Mouse (Mus musculus): ENCODE data around the gene Pilrb1. TPM values are rescaled to one million over a fixed set of nuclear protein-coding genes. Genes with fewer than 3 reads are reported as not detected.

Pilrb1 gene
- total and polyA plus RNA-seq, 2 experiments from 2014 or later, result not detected

GRCm38 (mm10) chr5:137808316-137808715, 49.6 kb downstream of the Pilrb1 start:
- DNase-seq (ENCODE audit: low spot score) (no peak), ATAC-seq (no peak)
- no peak for TF ChIP-seq CTCF (IDR thresholded peaks at IDR 0.05; ENCODE audit: low read depth)
- H3K27me3 ChIP-seq (ENCODE audit: insufficient read depth, low read length), result no peaks in the 10 kb centered on the region
- H3K9me3 ChIP-seq (ENCODE audit: low read length), result no peaks in the 10 kb centered on the region
- no peak overlapping the region for H3K4me3 ChIP-seq (ENCODE audit: low read length)
- H3K27ac ChIP-seq, result no peak overlapping the region
- WGBS, result 89% methylated on average over 5 of the region's 5 CpGs
- H3K4me1 ChIP-seq (ENCODE audit: insufficient read depth, low read length), result no peaks in the 10 kb centered on the region
- H3K9ac ChIP-seq (replicated peaks; ENCODE audit: low read length), result no peak overlapping the region
- H3K4me2 ChIP-seq (ENCODE audit: low read depth, low read length), result no peak overlapping the region
- no peaks in the 10 kb centered on the region for H3K36me3 ChIP-seq (ENCODE audit: insufficient read depth, low read length)

- no peak for DNase-seq (ENCODE audit: low spot score)
- no peak for TF ChIP-seq CTCF (IDR thresholded peaks at IDR 0.05; ENCODE audit: low read depth)
These were observed 51.7 kb downstream of the Pilrb1 start for GRCm38 (mm10) chr5:137806158-137806557.

More at GRCm38 (mm10) chr5:137806158-137806557, 51.7 kb downstream of the Pilrb1 start:
- H3K27me3 ChIP-seq (ENCODE audit: insufficient read depth, low read length), result no peaks in the 10 kb centered on the region
- H3K4me3 ChIP-seq (ENCODE audit: low read length), result no peak overlapping the region
- H3K4me1 ChIP-seq (ENCODE audit: insufficient read depth, low read length), result no peaks in the 10 kb centered on the region
- H3K36me3 ChIP-seq (ENCODE audit: insufficient read depth, low read length), result no peaks in the 10 kb centered on the region
- no peak for ATAC-seq
- 86% methylated on average over 1 of the region's 1 CpGs for WGBS
- no peaks in the 10 kb centered on the region for H3K9me3 ChIP-seq (ENCODE audit: low read length)
- no peak overlapping the region for H3K9ac ChIP-seq (replicated peaks; ENCODE audit: low read length)
- H3K27ac ChIP-seq, result no peak overlapping the region
- H3K4me2 ChIP-seq (ENCODE audit: low read depth, low read length), result no peak overlapping the region

Other genes starting within 250 kb of the Pilrb1 start
- gene Pcolce, start 244.3 kb downstream of the Pilrb1 start, total RNA-seq (2014; rRNA removed), result 22.3 and 26.2 TPM in 2 replicates
- gene Pcolce, start 244.3 kb downstream of the Pilrb1 start, polyA plus RNA-seq (2015; fragmentation: Nextera tagmentation; extraction: Ambion mirVana), result 21.5 and 22.0 TPM in 2 replicates
- gene Fbxo24, start 229.1 kb downstream of the Pilrb1 start, total RNA-seq (2014; rRNA removed), result 0.25 and 0.26 TPM in 2 replicates
- gene Fbxo24, start 229.1 kb downstream of the Pilrb1 start, polyA plus RNA-seq (2015; fragmentation: Nextera tagmentation; extraction: Ambion mirVana), result 0.18 TPM in 1 of 2 replicates, not detected in the other
- 9.6 and 10.4 TPM in 2 replicates for gene Lrch4, start 229.0 kb downstream of the Pilrb1 start, total RNA-seq (2014; rRNA removed)
- gene Lrch4, start 229.0 kb downstream of the Pilrb1 start, polyA plus RNA-seq (2015; fragmentation: Nextera tagmentation; extraction: Ambion mirVana), result 12.3 and 14.6 TPM in 2 replicates
- gene Gm20605, start 228.9 kb downstream of the Pilrb1 start, total RNA-seq (2014; rRNA removed), result 3.4 and 4.1 TPM in 2 replicates
- 4.1 and 5.3 TPM in 2 replicates for gene Gm20605, start 228.9 kb downstream of the Pilrb1 start, polyA plus RNA-seq (2015; fragmentation: Nextera tagmentation; extraction: Ambion mirVana)
- gene Sap25, start 216.8 kb downstream of the Pilrb1 start, total RNA-seq (2014; rRNA removed), result 0.97 and 5.2 TPM in 2 replicates
- gene Sap25, start 216.8 kb downstream of the Pilrb1 start, polyA plus RNA-seq (2015; fragmentation: Nextera tagmentation; extraction: Ambion mirVana), result 2.9 and 3.7 TPM in 2 replicates
- gene Irs3, start 212.4 kb downstream of the Pilrb1 start, total RNA-seq (2014; rRNA removed), result 0.40 and 1.4 TPM in 2 replicates
- 0.36 and 0.39 TPM in 2 replicates for gene Irs3, start 212.4 kb downstream of the Pilrb1 start, polyA plus RNA-seq (2015; fragmentation: Nextera tagmentation; extraction: Ambion mirVana)
- 18.7 and 27.0 TPM in 2 replicates for gene Agfg2, start 173.4 kb downstream of the Pilrb1 start, total RNA-seq (2014; rRNA removed)
- 16.4 and 17.5 TPM in 2 replicates for gene Agfg2, start 173.4 kb downstream of the Pilrb1 start, polyA plus RNA-seq (2015; fragmentation: Nextera tagmentation; extraction: Ambion mirVana)
- 192 and 215 TPM in 2 replicates for gene Nyap1, start 116.5 kb downstream of the Pilrb1 start, total RNA-seq (2014; rRNA removed)
- 30.0 and 33.2 TPM in 2 replicates for gene Nyap1, start 116.5 kb downstream of the Pilrb1 start, polyA plus RNA-seq (2015; fragmentation: Nextera tagmentation; extraction: Ambion mirVana)
- 383 and 444 TPM in 2 replicates for gene Tsc22d4, start 112.4 kb downstream of the Pilrb1 start, total RNA-seq (2014; rRNA removed)
- gene Tsc22d4, start 112.4 kb downstream of the Pilrb1 start, polyA plus RNA-seq (2015; fragmentation: Nextera tagmentation; extraction: Ambion mirVana), result 251 and 270 TPM in 2 replicates
- gene Ppp1r35, start 79.3 kb downstream of the Pilrb1 start, total RNA-seq (2014; rRNA removed), result 52.8 and 67.0 TPM in 2 replicates
- 35.5 and 37.1 TPM in 2 replicates for gene Ppp1r35, start 79.3 kb downstream of the Pilrb1 start, polyA plus RNA-seq (2015; fragmentation: Nextera tagmentation; extraction: Ambion mirVana)
- 40.3 and 49.2 TPM in 2 replicates for gene Mepce, start 70.5 kb downstream of the Pilrb1 start, total RNA-seq (2014; rRNA removed)
- 16.8 and 17.1 TPM in 2 replicates for gene Mepce, start 70.5 kb downstream of the Pilrb1 start, polyA plus RNA-seq (2015; fragmentation: Nextera tagmentation; extraction: Ambion mirVana)
- gene Zcwpw1, start 70.3 kb downstream of the Pilrb1 start, total RNA-seq (2014; rRNA removed), result 3.8 and 4.9 TPM in 2 replicates
- gene Zcwpw1, start 70.3 kb downstream of the Pilrb1 start, polyA plus RNA-seq (2015; fragmentation: Nextera tagmentation; extraction: Ambion mirVana), result 11.4 TPM in 2 replicates
- 0.07 and 0.47 TPM in 2 replicates for gene Pilra, start 21.8 kb downstream of the Pilrb1 start, total RNA-seq (2014; rRNA removed)
- gene Pilra, start 21.8 kb downstream of the Pilrb1 start, polyA plus RNA-seq (2015; fragmentation: Nextera tagmentation; extraction: Ambion mirVana), result 0.43 and 0.46 TPM in 2 replicates
- not detected in 2 replicates for gene Pilrb2, start 13.7 kb upstream of the Pilrb1 start, total RNA-seq (2014; rRNA removed)
- not detected in 2 replicates for gene Pilrb2, start 13.7 kb upstream of the Pilrb1 start, polyA plus RNA-seq (2015; fragmentation: Nextera tagmentation; extraction: Ambion mirVana)
- 0.16 TPM in 1 of 2 replicates, not detected in the other for gene Cyp3a13, start 63.5 kb upstream of the Pilrb1 start, total RNA-seq (2014; rRNA removed)
- gene Cyp3a13, start 63.5 kb upstream of the Pilrb1 start, polyA plus RNA-seq (2015; fragmentation: Nextera tagmentation; extraction: Ambion mirVana), result 0.05 TPM in 1 of 2 replicates, not detected in the other
- 6.0 and 8.4 TPM in 2 replicates for gene Gjc3, start 105.0 kb upstream of the Pilrb1 start, total RNA-seq (2014; rRNA removed)
- 5.8 and 6.6 TPM in 2 replicates for gene Gjc3, start 105.0 kb upstream of the Pilrb1 start, polyA plus RNA-seq (2015; fragmentation: Nextera tagmentation; extraction: Ambion mirVana)
- not detected in 2 replicates for gene Azgp1, start 123.4 kb upstream of the Pilrb1 start, total RNA-seq (2014; rRNA removed)
- gene Azgp1, start 123.4 kb upstream of the Pilrb1 start, polyA plus RNA-seq (2015; fragmentation: Nextera tagmentation; extraction: Ambion mirVana), result not detected in 2 replicates
- not detected in 2 replicates for gene Smok3a, start 163.2 kb upstream of the Pilrb1 start, total RNA-seq (2014; rRNA removed)
- gene Smok3a, start 163.2 kb upstream of the Pilrb1 start, polyA plus RNA-seq (2015; fragmentation: Nextera tagmentation; extraction: Ambion mirVana), result not detected in 2 replicates
- not detected in 2 replicates for gene Smok3b, start 163.3 kb upstream of the Pilrb1 start, total RNA-seq (2014; rRNA removed)
- gene Smok3b, start 163.3 kb upstream of the Pilrb1 start, polyA plus RNA-seq (2015; fragmentation: Nextera tagmentation; extraction: Ambion mirVana), result not detected in 2 replicates
- not detected in 2 replicates for gene Smok3c, start 195.1 kb upstream of the Pilrb1 start, total RNA-seq (2014; rRNA removed)
- gene Smok3c, start 195.1 kb upstream of the Pilrb1 start, polyA plus RNA-seq (2015; fragmentation: Nextera tagmentation; extraction: Ambion mirVana), result not detected in 2 replicates
- 36.8 and 37.8 TPM in 2 replicates for gene Zkscan1, start 227.0 kb upstream of the Pilrb1 start, total RNA-seq (2014; rRNA removed)
- gene Zkscan1, start 227.0 kb upstream of the Pilrb1 start, polyA plus RNA-seq (2015; fragmentation: Nextera tagmentation; extraction: Ambion mirVana), result 11.7 and 12.0 TPM in 2 replicates